Mouse (Mus musculus) G1E (cell line): Measurements from ENCODE around the gene Sik1. TPM values are rescaled to one million over a fixed set of nuclear protein-coding genes. Genes with fewer than 3 reads are reported as not detected.

Experiments
- ATAC-seq: 2 replicates; pipeline ENCODE4 v1.8.0; 2016; ENCODE audit warnings: mild to moderate bottlenecking; ENCODE audit not compliant: insufficient number of reproducible peaks, poor library complexity, low FRiP score, severe bottlenecking; ENCODE audit errors: extremely low read depth
- DNase-seq: peaks from one replicate; pipeline ENCODE4 v3.0.0; 2012; ENCODE audit warnings: low spot score
- H3K27me3 ChIP-seq: 2 replicates; pipeline ENCODE4 v1.6.1; 2012; ENCODE audit warnings: mild to moderate bottlenecking, low read length, inconsistent platforms; ENCODE audit not compliant: insufficient read depth
- H3K36me3 ChIP-seq: replicated peaks from 2 replicates; pipeline ENCODE3; 2012; ENCODE audit warnings: mild to moderate bottlenecking, inconsistent platforms
- H3K4me1 ChIP-seq: 2 replicates; pipeline ENCODE4 v1.6.1; 2012; ENCODE audit warnings: low read depth, low read length, inconsistent platforms, mixed read lengths; ENCODE audit not compliant: insufficient read depth
- H3K4me3 ChIP-seq: 2 replicates; pipeline ENCODE4 v1.5.1; 2012; ENCODE audit warnings: low read depth, mild to moderate bottlenecking, inconsistent platforms, low read length, moderate library complexity, mixed read lengths
- H3K9me3 ChIP-seq: replicated peaks from 2 replicates; pipeline ENCODE4 v1.6.1; 2012; ENCODE audit warnings: inconsistent platforms
- CTCF ChIP-seq: IDR thresholded peaks from 2 replicates; pipeline ENCODE4 v1.5.1; 2012; ENCODE audit warnings: low read depth, low read length, inconsistent platforms, mixed read lengths
- GATA1 ChIP-seq: IDR thresholded peaks from 2 replicates; pipeline ENCODE4 v1.6.1; 2012; ENCODE audit warnings: borderline replicate concordance, low read length, inconsistent platforms, mixed read lengths
- GATA2 ChIP-seq: IDR thresholded peaks from 2 replicates; pipeline ENCODE4 v1.6.1; 2012; ENCODE audit warnings: low read depth, low read length, inconsistent platforms, borderline replicate concordance
- POLR2AphosphoS5 ChIP-seq: IDR thresholded peaks from 2 replicates; pipeline ENCODE4 v1.6.1; 2012; ENCODE audit warnings: low read depth, low read length, inconsistent platforms; ENCODE audit not compliant: insufficient replicate concordance
- TAL1 ChIP-seq: conservative IDR thresholded peaks from 2 replicates; pipeline ENCODE4 v1.6.1; 2012; ENCODE audit warnings: low read depth, low read length, inconsistent platforms, mixed read lengths
- polyA plus RNA-seq: library from polyadenylated mRNA; stranded (reverse); fragments of >175 nt; gene quantifications from 2 replicates; pipeline ENCODE4 v1.2.3, GENCODE M21; 2012
- total RNA-seq, 2 experiments: library from RNA; stranded (forward) in 1 of 2; stranded (reverse) in 1 of 2; fragments of 200-1000 nt in 1 of 2; fragments of >200 nt in 1 of 2; fragmentation: Nextera tagmentation in 1 of 2; gene quantifications; 2 replicates each; pipeline ENCODE4 v1.2.3; 2014 to 2017

The Sik1 gene
- total and polyA plus RNA-seq, 3 experiments, result 0.98 to 13.1 (median 6.9) TPM

DNA sequence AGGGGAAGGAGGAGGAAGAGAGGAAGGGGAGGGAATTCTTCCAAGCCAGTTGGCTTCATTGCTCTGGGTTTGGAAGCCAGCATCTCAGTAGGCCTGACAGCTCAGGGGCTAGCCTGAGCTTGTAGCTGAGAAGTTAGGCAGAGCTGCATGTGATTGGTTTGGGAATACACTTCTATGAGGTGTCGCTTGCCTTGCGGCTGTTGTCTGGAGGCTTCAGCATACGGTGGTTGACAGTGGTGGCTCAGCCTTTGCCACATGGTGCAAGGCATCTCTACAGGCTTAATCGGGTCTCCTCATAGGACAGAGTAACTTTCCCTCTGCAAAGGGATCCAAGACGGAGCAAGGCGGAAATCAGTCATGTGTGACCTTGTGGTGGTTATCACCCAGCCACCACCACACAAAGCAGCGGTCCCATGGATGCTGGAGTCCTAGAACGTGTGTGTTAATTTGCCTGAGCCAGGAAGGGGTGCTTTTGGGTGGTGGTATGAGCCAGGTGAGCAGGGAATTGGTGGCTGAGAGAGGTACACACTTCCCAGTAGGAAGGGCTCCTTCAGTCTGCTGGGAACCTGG, 25.0 kb downstream of the Sik1 start:
- Histone ChIP-seq H3K36me3 (no peaks in the 10 kb centered on the region), H3K27me3 (peaks cover 8% of the 10 kb centered on the region), H3K4me1 (no peaks in the 10 kb centered on the region; the same call in none of the 2 replicates), H3K4me3 (no peak overlapping the region), H3K9me3 (peaks cover 1% of the 10 kb centered on the region; the same call in 1 of the 2 replicates)
- DNase-seq (no peak), ATAC-seq (no peak)
- no peak for TF ChIP-seq GATA1
- TF ChIP-seq POLR2AphosphoS5, result no peak
- TF ChIP-seq GATA2, result no peak
- TF ChIP-seq CTCF, result no peak
- TF ChIP-seq TAL1, result no peak

DNA sequence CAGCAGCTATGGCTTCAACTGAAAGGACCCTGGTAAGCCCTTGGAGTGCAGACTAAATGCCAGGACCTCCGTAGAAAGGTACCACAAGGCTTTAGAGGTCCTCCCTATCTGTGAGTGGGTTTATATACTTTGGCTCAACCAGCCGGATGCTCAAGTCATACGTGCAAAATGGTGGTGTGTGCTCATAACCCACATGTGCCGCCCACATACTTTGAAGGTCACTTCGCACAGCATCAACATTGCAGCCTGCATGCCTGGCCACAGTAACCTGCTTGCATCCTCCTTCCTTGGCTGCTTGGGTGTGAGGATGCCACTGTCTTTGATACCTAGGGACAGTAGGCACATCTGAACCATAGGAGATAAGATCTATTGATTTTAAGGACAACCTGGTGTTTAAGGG, 26.7 kb downstream of the Sik1 start:
- Histone ChIP-seq H3K4me3 (no peak overlapping the region), H3K4me1 (no peaks in the 10 kb centered on the region; the same call in none of the 2 replicates), H3K9me3 (no peaks in the 10 kb centered on the region), H3K27me3 (peaks cover 8% of the 10 kb centered on the region), H3K36me3 (no peaks in the 10 kb centered on the region)
- TF ChIP-seq CTCF (no peak), GATA2 (no peak), POLR2AphosphoS5 (no peak), TAL1 (no peak), GATA1 (no peak)
- DNase-seq (no peak), ATAC-seq (no peak)

DNA sequence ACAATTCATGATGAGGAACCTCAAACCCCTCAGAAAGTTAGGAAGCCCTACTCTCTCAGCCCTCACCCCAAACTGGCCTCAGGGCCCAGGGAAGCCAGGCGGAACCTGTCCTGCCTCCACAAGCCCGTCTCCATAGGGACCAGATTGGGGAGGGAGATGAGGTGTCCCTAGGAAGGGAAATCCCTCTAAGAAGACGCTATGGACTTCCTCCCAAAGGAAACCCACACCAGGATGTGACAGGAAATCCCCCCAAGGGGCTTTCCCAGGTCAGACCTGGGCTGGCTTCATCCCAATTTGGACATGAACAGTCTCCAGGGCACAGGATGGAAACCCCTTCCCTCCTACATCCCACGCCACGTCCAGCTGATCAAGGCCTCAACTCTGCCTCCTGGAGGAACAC, 27.5 kb downstream of the Sik1 start:
- DNase-seq (no peak), ATAC-seq (no peak)
- peaks cover 8% of the 10 kb centered on the region for H3K27me3 ChIP-seq
- H3K4me1 ChIP-seq, result no peaks in the 10 kb centered on the region; the same call in none of the 2 replicates
- H3K4me3 ChIP-seq, result no peak overlapping the region
- no peaks in the 10 kb centered on the region for H3K36me3 ChIP-seq
- H3K9me3 ChIP-seq, result no peaks in the 10 kb centered on the region
- TF ChIP-seq GATA2 (no peak), GATA1 (no peak), POLR2AphosphoS5 (no peak), TAL1 (no peak), CTCF (no peak)

DNA sequence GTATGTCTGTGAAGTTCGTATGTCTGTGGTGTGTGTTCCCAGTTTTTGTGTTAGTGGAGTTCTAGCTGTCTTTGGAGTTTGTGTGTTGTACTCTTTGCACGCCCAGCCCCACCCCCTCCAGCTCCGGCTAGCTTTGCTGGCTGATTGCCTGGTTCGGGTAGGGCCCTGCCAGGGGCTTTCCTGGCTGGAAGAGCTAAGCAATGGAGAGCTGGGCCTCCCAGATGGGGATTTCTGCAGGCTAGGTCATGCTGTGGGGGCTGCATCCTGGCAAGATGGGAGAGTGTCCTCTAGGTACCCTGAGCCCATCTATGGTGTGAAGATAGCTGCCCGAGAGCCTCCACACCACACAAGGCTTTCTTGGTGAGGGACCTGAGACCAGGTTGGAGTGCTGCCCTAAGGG, 28.4 kb downstream of the Sik1 start:
- H3K4me1 ChIP-seq, result no peaks in the 10 kb centered on the region; the same call in none of the 2 replicates
- no peak overlapping the region for H3K4me3 ChIP-seq
- TF ChIP-seq CTCF (no peak), TAL1 (no peak), GATA1 (no peak), GATA2 (no peak), POLR2AphosphoS5 (no peak)
- DNase-seq, result no peak
- H3K27me3 ChIP-seq, result peaks cover 8% of the 10 kb centered on the region
- H3K36me3 ChIP-seq, result no peaks in the 10 kb centered on the region
- no peaks in the 10 kb centered on the region for H3K9me3 ChIP-seq
- ATAC-seq, result no peak

DNA sequence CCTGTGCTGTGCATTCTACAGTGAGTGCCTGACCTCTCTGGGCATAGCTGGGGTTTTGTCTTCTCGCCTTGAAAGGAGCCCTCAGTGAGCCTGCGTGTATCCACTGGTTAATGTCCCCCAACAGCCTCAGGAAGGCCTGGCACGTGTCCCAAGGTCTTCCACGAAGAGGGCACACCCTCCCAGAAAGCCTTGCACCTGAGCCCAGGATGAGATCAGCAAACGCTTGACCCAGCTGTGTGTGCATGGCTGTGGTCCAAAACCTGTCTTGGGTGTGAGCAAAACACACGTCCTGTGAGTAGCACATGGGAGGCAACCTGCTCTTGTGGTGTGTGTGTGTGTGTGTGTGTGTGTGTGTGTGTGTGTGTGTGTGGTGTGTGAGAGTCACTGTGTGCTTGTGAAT, 28.9 kb downstream of the Sik1 start:
- H3K9me3 ChIP-seq, result no peaks in the 10 kb centered on the region
- ATAC-seq (no peak), DNase-seq (no peak)
- peaks cover 8% of the 10 kb centered on the region for H3K27me3 ChIP-seq
- TF ChIP-seq POLR2AphosphoS5 (no peak), GATA1 (no peak), TAL1 (no peak), GATA2 (no peak), CTCF (no peak)
- H3K4me3 ChIP-seq, result no peak overlapping the region
- no peaks in the 10 kb centered on the region; the same call in none of the 2 replicates for H3K4me1 ChIP-seq
- H3K36me3 ChIP-seq, result no peaks in the 10 kb centered on the region

DNA sequence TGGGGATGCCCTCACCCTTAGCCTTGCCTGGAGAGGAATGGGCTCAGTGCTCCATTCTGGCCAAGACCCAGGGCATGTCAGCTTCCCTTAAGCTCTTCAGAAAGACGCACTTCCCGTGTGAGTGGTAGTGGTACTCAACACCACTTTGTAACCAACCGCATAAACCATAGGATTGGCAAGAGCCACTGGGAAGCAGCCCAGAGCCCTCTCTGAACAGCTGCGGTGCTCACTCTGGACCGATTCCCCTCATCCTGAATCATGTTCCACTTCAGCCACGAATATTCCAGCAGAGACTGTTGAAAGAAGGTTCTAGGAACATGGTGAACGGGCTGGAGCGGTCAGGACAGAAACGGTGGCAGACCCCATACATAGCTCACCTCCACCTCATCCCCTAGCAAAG, 29.9 kb downstream of the Sik1 start:
- no peak for TF ChIP-seq CTCF
- no peak for TF ChIP-seq GATA2
- no peak for TF ChIP-seq TAL1
- TF ChIP-seq GATA1, result no peak
- no peak for TF ChIP-seq POLR2AphosphoS5
- Histone ChIP-seq H3K36me3 (no peaks in the 10 kb centered on the region), H3K9me3 (no peaks in the 10 kb centered on the region), H3K27me3 (peaks cover 11% of the 10 kb centered on the region), H3K4me1 (no peaks in the 10 kb centered on the region; the same call in none of the 2 replicates), H3K4me3 (no peak overlapping the region)
- DNase-seq (no peak), ATAC-seq (no peak)

DNA sequence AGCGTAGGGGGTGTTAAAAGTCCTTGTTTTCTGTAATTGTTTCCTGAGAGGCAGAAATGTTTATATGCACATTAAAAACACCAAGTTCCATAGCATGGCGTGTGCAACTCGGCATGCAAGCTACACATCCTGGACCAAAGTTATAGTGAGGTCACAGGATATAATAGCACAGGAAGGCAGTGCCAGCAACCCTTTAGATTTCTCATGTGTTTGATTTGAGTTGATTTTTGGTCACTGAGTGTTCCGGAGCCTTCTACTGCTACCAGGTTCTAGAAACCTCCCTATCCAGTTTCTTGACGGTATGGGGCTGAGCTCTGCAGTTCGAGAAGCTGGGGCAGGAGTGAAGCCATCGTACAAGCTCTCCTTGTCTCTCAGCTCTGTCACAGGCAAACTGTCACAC, 30.8 kb downstream of the Sik1 start:
- Histone ChIP-seq H3K9me3 (no peaks in the 10 kb centered on the region), H3K4me1 (no peaks in the 10 kb centered on the region; the same call in none of the 2 replicates), H3K36me3 (no peaks in the 10 kb centered on the region), H3K27me3 (peaks cover 13% of the 10 kb centered on the region), H3K4me3 (no peak overlapping the region)
- no peak for DNase-seq
- TF ChIP-seq TAL1 (no peak), POLR2AphosphoS5 (no peak), GATA2 (no peak), CTCF (no peak), GATA1 (no peak)
- no peak for ATAC-seq
